Mouse (Mus musculus) adrenal gland, adult (tissue): ENCODE data around the gene Plscr5.

ENCODE experiments used
- DNase-seq, 2 experiments: peaks; one replicate each; pipeline ENCODE4 v3.0.0; 2022 to 2023; ENCODE audit warnings: low spot score in 1 of 2; ENCODE audit not compliant: inconsistent age in 2 of 2

The Plscr5 gene

GRCm38 (mm10) chr9:92226127-92226655, 33.5 kb downstream of the Plscr5 start:
- DNase-seq: peak in 1 of 2 experiments; percentile 62

- DNase-seq: no peak
Observed at GRCm38 (mm10) chr9:92226795-92227194, 34.1 kb downstream of the Plscr5 start.

GRCm38 (mm10) chr9:92228867-92229832, 36.4 kb downstream of the Plscr5 start:
- DNase-seq: no peak

GRCm38 (mm10) chr9:92229833-92230205, 37.1 kb downstream of the Plscr5 start:
- no peak for DNase-seq

GRCm38 (mm10) chr9:92234901-92235458, 42.2 kb downstream of the Plscr5 start:
- no peak for DNase-seq

GRCm38 (mm10) chr9:92248773-92249446, 56.2 kb downstream of the Plscr5 start:
- DNase-seq: no peak

GRCm38 (mm10) chr9:92249447-92249852, 56.7 kb downstream of the Plscr5 start, which contains the start of gene Plscr1:
TSS of gene Plscr1 (plus strand) at chr9:92249750.
- DNase-seq: no peak

GRCm38 (mm10) chr9:92249987-92250772, 57.4 kb downstream of the Plscr5 start:
- DNase-seq: peak; percentile 76 to 94

GRCm38 (mm10) chr9:92252718-92253117, 60.0 kb downstream of the Plscr5 start:
- no peak for DNase-seq

- no peak for DNase-seq
Observed at GRCm38 (mm10) chr9:92253585-92254321, 61.0 kb downstream of the Plscr5 start.
